Mouse (Mus musculus) midbrain, embryonic 16.5 days (tissue): ENCODE data around the gene Tmem238. TPM values are rescaled to one million over a fixed set of nuclear protein-coding genes. Genes with fewer than 3 reads are reported as not detected.

Experiments used
- ATAC-seq: fragments of 200-750 bp; cut with Nextera tagmentation; 2 replicates; pipeline ENCODE4 v1.8.0; 2017; ENCODE audit warnings: moderate TSS enrichment
- H3K27ac ChIP-seq: fragments of 300-500 bp; sonication (generic); 2 replicates; pipeline ENCODE4 v1.5.1; 2014; ENCODE audit warnings: mild to moderate bottlenecking, low read length, mixed read lengths
- H3K27me3 ChIP-seq: fragments of 300-500 bp; sonication (generic); 2 replicates; pipeline ENCODE4 v1.6.1; 2014; ENCODE audit warnings: low read depth, low read length, mixed read lengths; ENCODE audit not compliant: control insufficient read depth, insufficient read depth
- H3K36me3 ChIP-seq: fragments of 300-500 bp; sonication (generic); 2 replicates; pipeline ENCODE4 v1.6.1; 2014; ENCODE audit warnings: mild to moderate bottlenecking, low read length, moderate library complexity, mixed read lengths; ENCODE audit not compliant: control insufficient read depth, insufficient read depth
- H3K4me1 ChIP-seq: fragments of 300-500 bp; sonication (generic); 2 replicates; pipeline ENCODE4 v1.6.1; 2014; ENCODE audit warnings: mild to moderate bottlenecking, low read length, mixed read lengths; ENCODE audit not compliant: control insufficient read depth, insufficient read depth
- H3K4me2 ChIP-seq: fragments of 300-500 bp; sonication (generic); 2 replicates; pipeline ENCODE4 v1.6.1; 2014; ENCODE audit warnings: mild to moderate bottlenecking, low read length, mixed read lengths
- H3K4me3 ChIP-seq: fragments of 300-500 bp; sonication (generic); 2 replicates; pipeline ENCODE4 v1.5.1; 2014; ENCODE audit warnings: low read depth, mild to moderate bottlenecking, low read length, moderate library complexity, mixed read lengths
- H3K9ac ChIP-seq: fragments of 300-500 bp; sonication (generic); 2 replicates; pipeline ENCODE4 v1.6.1; 2014; ENCODE audit warnings: low read depth, low read length, mixed read lengths
- H3K9me3 ChIP-seq: fragments of 300-500 bp; sonication (generic); replicated peaks from 2 replicates; pipeline ENCODE4 v1.6.1; 2014; ENCODE audit warnings: mild to moderate bottlenecking, low read length, mixed read lengths; ENCODE audit not compliant: control insufficient read depth, poor library complexity, severe bottlenecking
- WGBS: fragments of 180-500 bp; shearing (Covaris S2); extraction: QIAGEN DNeasy Blood & Tissue Kit; methylation state at CpG from one replicate; pipeline ENCODE4 v1.1.7; 2014; 5-methylcytosine and 5-hydroxymethylcytosine counted together
- polyA plus RNA-seq: library from polyadenylated mRNA; unstranded; fragments of >200 nt; fragmentation: Nextera tagmentation; extraction: Ambion mirVana; gene quantifications from 2 replicates; pipeline ENCODE4 v1.2.1, GENCODE M21; 2015

Gene Tmem238
- polyA plus RNA-seq, 1 experiment from 2014 or later, result 6.5 TPM

- H3K36me3 ChIP-seq, result no peaks in the 10 kb centered on the region
- no peak overlapping the region for H3K4me3 ChIP-seq
- 41% methylated on average over 5 of the region's 5 CpGs for WGBS
- no peak overlapping the region for H3K9ac ChIP-seq
- ATAC-seq, result no peak
- H3K27me3 ChIP-seq, result peaks cover 37% of the 10 kb centered on the region
- H3K27ac ChIP-seq, result no peak overlapping the region
- no peaks in the 10 kb centered on the region for H3K4me1 ChIP-seq
- H3K4me2 ChIP-seq, result no peak overlapping the region
- no peaks in the 10 kb centered on the region for H3K9me3 ChIP-seq
Measured at GRCm38 (mm10) chr7:4779921-4780320, 9.5 kb downstream of the Tmem238 start.

GRCm38 (mm10) chr7:4777851-4778637 lies 11.4 kb downstream of the Tmem238 start:
- no peak overlapping the region for H3K4me2 ChIP-seq
- no peak overlapping the region for H3K4me3 ChIP-seq
- H3K9ac ChIP-seq, result no peak overlapping the region
- 5% methylated on average over 18 of the region's 20 CpGs for WGBS
- H3K27ac ChIP-seq, result no peak overlapping the region
- H3K4me1 ChIP-seq, result no peaks in the 10 kb centered on the region
- H3K27me3 ChIP-seq, result peaks cover 37% of the 10 kb centered on the region
- no peaks in the 10 kb centered on the region for H3K9me3 ChIP-seq
- H3K36me3 ChIP-seq, result no peaks in the 10 kb centered on the region
- ATAC-seq, result no peak

GRCm38 (mm10) chr7:4776861-4777830 lies 12.3 kb downstream of the Tmem238 start:
- Histone ChIP-seq H3K9me3 (no peaks in the 10 kb centered on the region), H3K4me1 (no peaks in the 10 kb centered on the region), H3K36me3 (no peaks in the 10 kb centered on the region), H3K27me3 (peaks cover 37% of the 10 kb centered on the region), H3K27ac (no peak overlapping the region), H3K4me2 (peak overlapping the region; percentile 58), H3K9ac (peak overlapping the region; percentile 58), H3K4me3 (peak overlapping the region; percentile 41)
- ATAC-seq, result peak; percentile 63
- WGBS, result 1% methylated on average over 32 of the region's 56 CpGs

- Histone ChIP-seq H3K4me1 (no peaks in the 10 kb centered on the region), H3K4me2 (no peak overlapping the region), H3K4me3 (no peak overlapping the region), H3K27me3 (peaks cover 37% of the 10 kb centered on the region), H3K9ac (no peak overlapping the region), H3K36me3 (no peaks in the 10 kb centered on the region), H3K9me3 (no peaks in the 10 kb centered on the region), H3K27ac (no peak overlapping the region)
- 54% methylated on average over 10 of the region's 10 CpGs for WGBS
- ATAC-seq, result no peak
Measured at GRCm38 (mm10) chr7:4776131-4776530, 13.3 kb downstream of the Tmem238 start.

- Histone ChIP-seq H3K4me3 (no peak within 1 kb of the TSS), H3K27ac (no peak within 1 kb of the TSS), H3K27me3 (peaks cover 8% of the 10 kb centered on the region), H3K9me3 (no peaks in the 10 kb centered on the region), H3K9ac (no peak within 1 kb of the TSS), H3K4me1 (no peaks in the 10 kb centered on the region), H3K36me3 (no peaks in the 10 kb centered on the region), H3K4me2 (no peak within 1 kb of the TSS)
- WGBS, result 89% methylated on average over 4 of the region's 5 CpGs
- ATAC-seq, result no peak
Measured at GRCm38 (mm10) chr7:4771202-4771601, 18.3 kb downstream of the Tmem238 start, which contains the start of gene Fam71e2. Gene Fam71e2, minus strand, starts transcription at chr7:4771302.

GRCm38 (mm10) chr7:4764946-4765710 lies 24.3 kb downstream of the Tmem238 start:
- no peak for ATAC-seq
- Histone ChIP-seq H3K9me3 (no peaks in the 10 kb centered on the region), H3K27me3 (no peaks in the 10 kb centered on the region), H3K27ac (no peak overlapping the region), H3K4me2 (no peak overlapping the region), H3K9ac (no peak overlapping the region), H3K36me3 (no peaks in the 10 kb centered on the region), H3K4me1 (no peaks in the 10 kb centered on the region), H3K4me3 (no peak overlapping the region)
- WGBS, result 11% methylated on average over 4 of the region's 4 CpGs

GRCm38 (mm10) chr7:4759670-4760069 lies 29.8 kb downstream of the Tmem238 start:
- WGBS, result 53% methylated on average over 1 of the region's 1 CpGs
- H3K9me3 ChIP-seq, result no peaks in the 10 kb centered on the region

GRCm38 (mm10) chr7:4752821-4753570 lies 36.5 kb downstream of the Tmem238 start, which contains the start of gene Cox6b2:
Gene Cox6b2, minus strand, starts transcription at chr7:4753094.
- no peak within 1 kb of the TSS for H3K27ac ChIP-seq
- H3K4me1 ChIP-seq, result peaks cover 15% of the 10 kb centered on the region
- no peaks in the 10 kb centered on the region for H3K9me3 ChIP-seq
- peak within 1 kb of the TSS; percentile 40 for H3K4me3 ChIP-seq
- WGBS, result 3% methylated on average over 24 of the region's 24 CpGs
- peak within 1 kb of the TSS; percentile 49 for H3K9ac ChIP-seq
- peak; percentile 93 for ATAC-seq
- peak within 1 kb of the TSS; percentile 73 for H3K4me2 ChIP-seq
- H3K36me3 ChIP-seq, result no peaks in the 10 kb centered on the region
- H3K27me3 ChIP-seq, result no peaks in the 10 kb centered on the region

More at GRCm38 (mm10) chr7:4759670-4760069, 29.8 kb downstream of the Tmem238 start:
- H3K27ac ChIP-seq, result no peak overlapping the region
- no peak overlapping the region for H3K4me3 ChIP-seq
- H3K27me3 ChIP-seq, result no peaks in the 10 kb centered on the region
- no peaks in the 10 kb centered on the region for H3K36me3 ChIP-seq
- no peak overlapping the region for H3K9ac ChIP-seq
- ATAC-seq, result no peak
- no peaks in the 10 kb centered on the region for H3K4me1 ChIP-seq
- H3K4me2 ChIP-seq, result no peak overlapping the region
